Mouse (Mus musculus) stomach, postnatal 0 days (tissue): Measurements from ENCODE around the gene 2210010C04Rik. TPM values are rescaled to one million over a fixed set of nuclear protein-coding genes. Genes with fewer than 3 reads are reported as not detected.
A peak's percentile ranks its signal among the peaks of the same experiment; 100 is the strongest.

Source experiments
- ATAC-seq: fragments of 200-750 bp; cut with Nextera tagmentation; 2 replicates; pipeline ENCODE4 v1.8.0; 2017; ENCODE audit not compliant: low FRiP score, low TSS enrichment
- DNase-seq: peaks from one replicate; pipeline ENCODE4 v3.0.0-alpha.2; 2016; ENCODE audit warnings: low spot score
- H3K27ac ChIP-seq: fragments of 300-500 bp; sonication (generic); replicated peaks from 2 replicates; pipeline ENCODE4 v1.5.1; 2014; ENCODE audit warnings: mild to moderate bottlenecking, control low read depth
- H3K27me3 ChIP-seq: fragments of 300-500 bp; sonication (generic); 2 replicates; pipeline ENCODE4 v1.6.1; 2014; ENCODE audit warnings: low read length; ENCODE audit not compliant: control insufficient read depth, insufficient read depth
- H3K36me3 ChIP-seq: fragments of 300-500 bp; sonication (generic); 2 replicates; pipeline ENCODE4 v1.6.1; 2014; ENCODE audit warnings: low read length, mixed read lengths; ENCODE audit not compliant: control insufficient read depth, insufficient read depth
- H3K4me1 ChIP-seq: fragments of 300-500 bp; sonication (generic); replicated peaks from 2 replicates; pipeline ENCODE4 v1.6.1; 2014; ENCODE audit warnings: antibody characterized with exemption; ENCODE audit not compliant: control insufficient read depth, insufficient read depth
- H3K4me2 ChIP-seq: fragments of 300-500 bp; sonication (generic); replicated peaks from 2 replicates; pipeline ENCODE4 v1.6.1; 2014; ENCODE audit warnings: low read depth, mild to moderate bottlenecking, control low read depth, moderate library complexity
- H3K4me3 ChIP-seq: fragments of 300-500 bp; sonication (generic); 2 replicates; pipeline ENCODE4 v1.5.1; 2014; ENCODE audit warnings: low read depth, low read length, control low read depth
- H3K9ac ChIP-seq: fragments of 300-500 bp; sonication (generic); 2 replicates; pipeline ENCODE4 v1.6.1; 2014; ENCODE audit warnings: mild to moderate bottlenecking, low read length, control low read depth, mixed read lengths
- H3K9me3 ChIP-seq: fragments of 300-500 bp; sonication (generic); 2 replicates; pipeline ENCODE4 v1.6.1; 2016; ENCODE audit warnings: low read length; ENCODE audit not compliant: control insufficient read depth
- CTCF ChIP-seq: IDR thresholded peaks from 2 replicates; pipeline ENCODE4 v1.5.1; 2016; ENCODE audit warnings: antibody characterized with exemption, low read depth, mild to moderate bottlenecking, moderate library complexity
- EP300 ChIP-seq: optimal IDR thresholded peaks from 2 replicates; pipeline ENCODE3; 2016; ENCODE audit warnings: antibody characterized with exemption
- WGBS: fragments of 180-500 bp; shearing (Covaris S2); extraction: QIAGEN DNeasy Blood & Tissue Kit; methylation state at CpG from one replicate; pipeline ENCODE4 v1.1.7; 2014; 5-methylcytosine and 5-hydroxymethylcytosine counted together
- polyA plus RNA-seq: library from polyadenylated mRNA; unstranded; fragments of >200 nt; fragmentation: Nextera tagmentation; extraction: Ambion mirVana; gene quantifications from 2 replicates; pipeline ENCODE4 v1.2.1, GENCODE M21; 2015

The 2210010C04Rik gene
- polyA plus RNA-seq, 1 experiment from 2014 or later = 1.4 TPM

DNA sequence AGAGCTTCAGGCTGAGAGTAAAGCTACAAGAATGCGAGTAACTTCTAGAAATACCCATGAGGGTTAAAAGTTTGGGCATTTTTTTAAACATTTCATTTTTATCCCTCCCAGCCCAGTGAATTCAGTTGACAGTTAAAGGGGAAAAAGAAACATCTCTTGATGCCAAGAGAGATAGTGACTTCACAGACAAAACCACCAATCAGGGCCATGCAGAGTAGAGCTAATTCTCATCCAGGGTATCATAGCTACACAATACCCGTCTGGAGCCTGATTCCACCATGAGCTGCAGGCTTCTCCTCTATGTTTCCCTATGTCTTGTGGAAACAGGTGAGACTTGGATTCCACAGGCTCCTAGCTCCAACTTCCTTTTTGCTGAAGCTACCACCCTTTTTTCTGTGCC, 26.8 kb upstream of the 2210010C04Rik start:
- H3K27me3 ChIP-seq = no peaks in the 10 kb centered on the region
- no peak overlapping the region for H3K27ac ChIP-seq
- H3K4me3 ChIP-seq = no peak overlapping the region
- DNase-seq (no peak), ATAC-seq (no peak)
- 68% methylated on average over 2 of the region's 2 CpGs for WGBS
- TF ChIP-seq EP300 (no peak), CTCF (no peak)
- H3K4me2 ChIP-seq = no peak overlapping the region
- H3K4me1 ChIP-seq = no peaks in the 10 kb centered on the region
- no peaks in the 10 kb centered on the region for H3K36me3 ChIP-seq
- H3K9ac ChIP-seq = no peak overlapping the region
- H3K9me3 ChIP-seq = no peaks in the 10 kb centered on the region

DNA sequence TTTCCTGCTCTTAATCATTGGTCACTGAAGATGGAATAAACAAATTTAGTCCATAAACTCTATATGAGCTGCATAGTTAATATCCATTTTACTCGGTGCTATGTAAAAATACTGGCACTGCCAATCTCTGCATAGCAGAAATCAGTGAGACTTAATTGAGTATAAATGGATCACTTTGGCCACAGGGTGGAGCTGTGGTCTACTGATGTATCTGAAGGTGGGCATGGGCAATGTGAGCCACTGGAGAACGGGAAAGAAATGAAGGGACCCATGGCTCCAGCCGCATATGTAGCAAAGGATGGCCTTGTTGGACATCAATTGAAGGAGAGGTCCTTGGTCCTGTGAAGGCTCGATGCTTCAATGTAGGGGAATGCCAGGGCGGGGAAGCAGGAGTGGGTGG, 25.8 kb upstream of the 2210010C04Rik start:
- H3K9me3 ChIP-seq = no peaks in the 10 kb centered on the region
- H3K4me2 ChIP-seq = no peak overlapping the region
- ATAC-seq (no peak), DNase-seq (no peak)
- no peak overlapping the region for H3K27ac ChIP-seq
- whole genome bisulfite sequencing = 74% methylated on average over 5 of the region's 5 CpGs
- no peak overlapping the region for H3K9ac ChIP-seq
- peak; percentile 29 for TF ChIP-seq CTCF
- no peak for TF ChIP-seq EP300
- H3K36me3 ChIP-seq = no peaks in the 10 kb centered on the region
- no peak overlapping the region for H3K4me3 ChIP-seq
- no peaks in the 10 kb centered on the region for H3K4me1 ChIP-seq
- no peaks in the 10 kb centered on the region for H3K27me3 ChIP-seq

DNA sequence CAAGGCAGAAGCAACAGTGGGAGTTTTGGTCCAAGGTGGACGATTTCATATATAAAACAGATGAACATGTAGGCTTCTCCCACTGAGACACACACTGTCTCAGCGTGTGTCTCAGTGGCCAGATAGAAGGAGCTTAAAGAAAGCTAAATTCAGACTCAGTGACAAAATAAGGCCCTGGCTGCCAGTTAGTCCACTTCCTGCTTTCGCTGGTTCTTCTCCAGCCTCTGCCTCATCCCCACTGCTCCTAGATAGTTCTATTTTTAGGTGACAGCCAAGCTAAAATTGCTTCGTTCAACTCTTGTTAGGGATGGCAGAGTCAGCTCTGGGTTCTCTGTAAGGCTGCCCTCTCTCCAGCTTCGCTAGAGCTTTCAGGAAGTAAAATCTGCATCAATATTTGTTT, 22.3 kb upstream of the 2210010C04Rik start:
- H3K4me1 ChIP-seq = no peaks in the 10 kb centered on the region
- H3K27me3 ChIP-seq = no peaks in the 10 kb centered on the region
- no peak overlapping the region for H3K9ac ChIP-seq
- no peak for DNase-seq
- no peak overlapping the region for H3K4me2 ChIP-seq
- WGBS = 66% methylated on average over 5 of the region's 5 CpGs
- TF ChIP-seq EP300 = no peak
- no peak for TF ChIP-seq CTCF
- no peak overlapping the region for H3K27ac ChIP-seq
- H3K36me3 ChIP-seq = no peaks in the 10 kb centered on the region
- H3K9me3 ChIP-seq = no peaks in the 10 kb centered on the region
- no peak overlapping the region for H3K4me3 ChIP-seq
- no peak for ATAC-seq

DNA sequence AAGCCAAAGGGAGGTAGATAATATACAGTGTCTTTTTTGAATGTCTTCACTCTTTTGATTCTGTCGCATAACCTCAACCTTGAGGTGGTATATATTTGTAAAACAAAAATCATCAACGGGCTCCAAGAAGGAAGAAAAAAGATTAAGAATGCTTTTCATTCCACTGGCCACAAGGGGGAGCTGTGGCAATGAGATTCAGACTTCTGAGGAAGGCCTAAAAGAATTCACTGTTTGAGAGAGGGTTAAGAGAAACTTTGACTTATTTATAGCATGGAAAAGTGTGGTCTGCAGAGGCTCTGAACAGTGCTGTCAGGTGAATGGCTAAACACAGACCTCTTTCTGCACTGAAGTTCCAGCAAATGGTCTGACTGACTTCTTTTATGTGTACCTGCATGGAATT, 20.3 kb upstream of the 2210010C04Rik start:
- TF ChIP-seq EP300 = no peak
- peak; percentile 83 for TF ChIP-seq CTCF
- no peak for ATAC-seq
- H3K9ac ChIP-seq = no peak overlapping the region
- H3K27me3 ChIP-seq = no peaks in the 10 kb centered on the region
- DNase-seq = peak; percentile 40
- no peak overlapping the region for H3K4me3 ChIP-seq
- H3K4me2 ChIP-seq = no peak overlapping the region
- 26% methylated on average over 2 of the region's 2 CpGs for WGBS
- H3K9me3 ChIP-seq = no peaks in the 10 kb centered on the region
- H3K4me1 ChIP-seq = no peaks in the 10 kb centered on the region
- H3K27ac ChIP-seq = no peak overlapping the region
- H3K36me3 ChIP-seq = no peaks in the 10 kb centered on the region

DNA sequence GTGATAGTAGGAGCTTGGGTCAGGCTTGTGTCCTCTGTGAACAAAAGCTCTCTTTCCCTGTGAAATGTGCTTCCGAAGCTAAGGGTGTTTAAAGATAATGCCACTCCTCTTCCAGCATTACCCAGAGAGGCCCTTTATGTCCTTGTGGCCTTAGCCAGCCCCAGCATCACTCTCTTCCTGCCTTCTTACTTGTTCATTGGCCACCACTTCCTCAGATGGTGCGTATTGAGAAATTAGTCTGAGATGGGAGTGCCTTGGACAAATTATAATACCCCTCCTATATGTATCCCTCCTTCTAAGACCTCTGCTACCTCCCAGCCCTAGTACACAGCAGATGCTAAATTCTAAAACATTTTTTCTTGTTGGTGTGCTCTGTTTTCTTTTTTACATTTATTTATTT, 19.1 kb upstream of the 2210010C04Rik start:
- Histone ChIP-seq H3K27me3 (no peaks in the 10 kb centered on the region), H3K36me3 (no peaks in the 10 kb centered on the region), H3K27ac (no peak overlapping the region), H3K4me3 (no peak overlapping the region), H3K4me2 (no peak overlapping the region), H3K9ac (no peak overlapping the region), H3K9me3 (no peaks in the 10 kb centered on the region), H3K4me1 (no peaks in the 10 kb centered on the region)
- TF ChIP-seq CTCF (no peak), EP300 (no peak)
- 91% methylated on average over 2 of the region's 2 CpGs for WGBS
- DNase-seq (no peak), ATAC-seq (no peak)

DNA sequence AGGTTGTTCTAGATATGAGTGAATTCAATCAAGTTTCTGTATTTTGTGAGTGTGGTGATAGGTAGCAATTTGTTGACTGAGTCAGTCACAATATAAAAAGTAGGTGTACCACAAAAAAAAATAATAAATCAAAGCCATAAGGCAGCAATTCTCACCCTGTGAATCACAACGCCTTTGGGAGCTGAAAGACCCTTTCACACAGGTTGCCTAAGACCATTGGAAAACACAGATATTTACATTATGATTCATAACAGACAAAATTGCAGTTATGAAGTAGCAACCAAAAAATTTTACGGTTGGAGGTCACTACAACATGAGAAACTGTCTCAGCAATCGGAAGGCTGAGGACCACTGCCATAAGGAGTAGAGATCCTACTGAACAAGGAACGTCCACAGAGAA, 16.5 kb upstream of the 2210010C04Rik start:
- Histone ChIP-seq H3K27me3 (no peaks in the 10 kb centered on the region), H3K36me3 (no peaks in the 10 kb centered on the region), H3K4me2 (no peak overlapping the region), H3K9ac (no peak overlapping the region), H3K4me1 (no peaks in the 10 kb centered on the region), H3K27ac (no peak overlapping the region), H3K4me3 (no peak overlapping the region), H3K9me3 (no peaks in the 10 kb centered on the region)
- ATAC-seq (no peak), DNase-seq (no peak)
- TF ChIP-seq EP300 = no peak
- no peak for TF ChIP-seq CTCF
- 78% methylated on average over 4 of the region's 4 CpGs for WGBS
